9 mouse cellular contexts compared by ENCODE assay signal in the genomic region with DNA sequence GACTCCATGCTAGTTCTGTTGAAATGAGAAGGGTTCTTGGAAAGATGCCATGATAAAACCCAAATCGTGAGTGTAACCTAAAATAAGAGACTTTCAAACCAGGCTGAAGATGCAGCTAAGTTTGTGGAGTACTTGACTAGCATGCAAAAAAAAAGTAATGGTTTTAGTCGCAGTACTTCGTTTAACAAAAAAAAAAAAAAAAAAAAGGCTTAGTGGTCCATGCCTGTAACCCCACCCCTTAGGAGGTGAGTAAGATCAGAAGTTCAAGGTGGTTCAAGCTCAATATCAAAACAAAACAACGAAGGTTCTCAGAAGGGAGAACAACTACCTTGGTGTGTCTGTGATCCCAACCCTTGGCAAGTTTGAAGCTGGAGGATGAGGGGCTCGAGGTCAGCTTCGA.
DNase-seq lines count a peak whose midpoint lies in the region; ATAC-seq lines count a peak whose summit lies in the region.
"Had no signal": no experiment of that assay in that cellular context is flagged by ENCODE, and none has a peak within 500 bp of the region (broad histone marks: within the 10 kb centered on the region; RNA-seq: fewer than 3 reads in every experiment).

No protein-coding gene starts in this region.

- peak overlapping the region; percentile 74 for H3K4me2 ChIP-seq in heart, embryonic 16.5 days (ENCODE audit: low read depth, low read length)
- H3K4me2 ChIP-seq in hindbrain, embryonic 16.5 days (ENCODE audit: low read length) = peak overlapping the region; percentile 48; the same call in 1 of the 2 replicates
- H3K4me2 ChIP-seq in midbrain, embryonic 12.5 days (replicated peaks) = peak overlapping the region; percentile 58

- DNase-seq in heart, postnatal 25 days (ENCODE audit: low spot score) = no peak
- DNase-seq in left cerebral cortex, postnatal 25 days (ENCODE audit: low spot score in 2 of 2) = no peak
- no peak for DNase-seq in embryo, embryonic 10.5 days (ENCODE audit: low spot score)
- no peak for DNase-seq in thymus, postnatal 10 days (ENCODE audit: low spot score in 2 of 2)
- DNase-seq: thymus, postnatal 25 days had no signal

- H3K27ac ChIP-seq in heart, embryonic 16.5 days (ENCODE audit: low read length) = peak overlapping the region; percentile 84
- H3K27ac ChIP-seq in brown adipose tissue, adult 24 weeks (replicated peaks; ENCODE audit: low read depth, low read length) = peak overlapping the region; percentile 75
- H3K27ac ChIP-seq in hindbrain, embryonic 16.5 days (ENCODE audit: low read depth, low read length) = no peak overlapping the region
- no peak overlapping the region for H3K27ac ChIP-seq in midbrain, embryonic 12.5 days (replicated peaks)

- 41% methylated on average over 6 of the region's 6 CpGs for WGBS in heart, embryonic 16.5 days
- 61% methylated on average over 6 of the region's 6 CpGs for WGBS in hindbrain, embryonic 16.5 days
- 62% methylated on average over 6 of the region's 6 CpGs for WGBS in midbrain, embryonic 12.5 days

- H3K36me3 ChIP-seq in heart, embryonic 16.5 days (ENCODE audit: control insufficient read depth, insufficient read depth) = no peaks in the 10 kb centered on the region
- H3K36me3 ChIP-seq in hindbrain, embryonic 16.5 days (ENCODE audit: control insufficient read depth, insufficient read depth, low read length) = no peaks in the 10 kb centered on the region
- H3K36me3 ChIP-seq in midbrain, embryonic 12.5 days = no peaks in the 10 kb centered on the region

- H3K9ac ChIP-seq in heart, embryonic 16.5 days (ENCODE audit: low read length) = peak overlapping the region; percentile 75
- no peak overlapping the region; the same call in 1 of the 2 replicates for H3K9ac ChIP-seq in hindbrain, embryonic 16.5 days (ENCODE audit: low read depth, low read length)
- H3K9ac ChIP-seq in midbrain, embryonic 12.5 days (replicated peaks) = 0 out of 2 replicates have a peak overlapping the region, but pooled peaks have one; percentile 4

- no peak for ATAC-seq in heart, embryonic 16.5 days (replicated peaks; ENCODE audit: extremely low read depth, insufficient read depth, low FRiP score)
- ATAC-seq in hindbrain, embryonic 16.5 days = no peak
- ATAC-seq in midbrain, embryonic 12.5 days (ENCODE audit: low FRiP score, low read depth) = no peak

- H3K9me3 ChIP-seq in heart, embryonic 16.5 days (replicated peaks; ENCODE audit: control insufficient read depth, low read length) = no peaks in the 10 kb centered on the region
- H3K9me3 ChIP-seq in hindbrain, embryonic 16.5 days (ENCODE audit: control insufficient read depth, low read length) = no peaks in the 10 kb centered on the region
- H3K9me3 ChIP-seq in midbrain, embryonic 12.5 days = no peaks in the 10 kb centered on the region

- peaks cover 13% of the 10 kb centered on the region for H3K4me1 ChIP-seq in heart, embryonic 16.5 days (ENCODE audit: control insufficient read depth, insufficient read depth, low read length)
- H3K4me1 ChIP-seq in brown adipose tissue, adult 24 weeks (ENCODE audit: control insufficient read depth, insufficient read depth, insufficient read length, low read length) = peaks cover 22% of the 10 kb centered on the region
- peaks cover 22% of the 10 kb centered on the region for H3K4me1 ChIP-seq in hindbrain, embryonic 16.5 days (ENCODE audit: control insufficient read depth, insufficient read depth, low read depth, low read length)
- H3K4me1 ChIP-seq in midbrain, embryonic 12.5 days = peaks cover 37% of the 10 kb centered on the region

- peak overlapping the region; percentile 57 for H3K4me3 ChIP-seq in heart, embryonic 16.5 days (ENCODE audit: low read length)
- H3K4me3 ChIP-seq in brown adipose tissue, adult 24 weeks (ENCODE audit: insufficient read depth, low read depth, low read length) = peak overlapping the region; percentile 48
- H3K4me3 ChIP-seq in hindbrain, embryonic 16.5 days (ENCODE audit: low read length) = peak overlapping the region; percentile 28
- H3K4me3 ChIP-seq in midbrain, embryonic 12.5 days = no peak overlapping the region

- intact Hi-C loops in heart, postnatal 25 days (cut with DNase I) = no loop called here
- intact Hi-C loops in left cerebral cortex, postnatal 25 days (cut with DNase I) = loop anchor here (5.0 kb wide), 1 partner anchor 216 kb away; no protein-coding TSS in a partner anchor

- H3K27me3 ChIP-seq in heart, embryonic 16.5 days (ENCODE audit: control insufficient read depth, insufficient read depth, low read length) = 0 out of 2 replicates have a peak, but pooled peaks cover 2% of the 10 kb centered on the region
- peaks cover 7% of the 10 kb centered on the region for H3K27me3 ChIP-seq in hindbrain, embryonic 16.5 days (replicated peaks; ENCODE audit: control insufficient read depth, insufficient read depth, low read length)
- peaks cover 62% of the 10 kb centered on the region for H3K27me3 ChIP-seq in midbrain, embryonic 12.5 days

Comparison
In these comparisons a context has a peak if more than half of its experiments do, and no peak if none do; other contexts are left out.
1. H3K27ac ChIP-seq: peak in heart, embryonic 16.5 days (single experiment) and brown adipose tissue, adult 24 weeks (single experiment); none in hindbrain, embryonic 16.5 days (single experiment) and midbrain, embryonic 12.5 days (single experiment).
2. Peak in every context shown above with its lines, with median percentiles within 50 percentile points of each other: H3K4me2 ChIP-seq.